Mouse (Mus musculus) lung, adult 2 months (tissue): ENCODE data around the gene Usp29.

Experiments
- CTCF ChIP-seq: fragments of 200-500 bp; IDR thresholded peaks from 2 replicates; pipeline ENCODE4 v1.5.1; 2011; ENCODE audit warnings: mild to moderate bottlenecking, low read length, control low read depth; ENCODE audit not compliant: insufficient read depth
- POLR2A ChIP-seq: fragments of 200-500 bp; IDR thresholded peaks from 2 replicates; pipeline ENCODE4 v1.6.1; 2011; ENCODE audit warnings: low read depth, mild to moderate bottlenecking, control low read depth, low read length, borderline replicate concordance; ENCODE audit errors: extremely low read depth

- TF ChIP-seq POLR2A (no peak), CTCF (no peak)
Observed at GRCm38 (mm10) chr7:6707416-6708015, 22.9 kb upstream of the Usp29 start.
